Mouse (Mus musculus): ENCODE results near the gene Ddit4.

DNA sequence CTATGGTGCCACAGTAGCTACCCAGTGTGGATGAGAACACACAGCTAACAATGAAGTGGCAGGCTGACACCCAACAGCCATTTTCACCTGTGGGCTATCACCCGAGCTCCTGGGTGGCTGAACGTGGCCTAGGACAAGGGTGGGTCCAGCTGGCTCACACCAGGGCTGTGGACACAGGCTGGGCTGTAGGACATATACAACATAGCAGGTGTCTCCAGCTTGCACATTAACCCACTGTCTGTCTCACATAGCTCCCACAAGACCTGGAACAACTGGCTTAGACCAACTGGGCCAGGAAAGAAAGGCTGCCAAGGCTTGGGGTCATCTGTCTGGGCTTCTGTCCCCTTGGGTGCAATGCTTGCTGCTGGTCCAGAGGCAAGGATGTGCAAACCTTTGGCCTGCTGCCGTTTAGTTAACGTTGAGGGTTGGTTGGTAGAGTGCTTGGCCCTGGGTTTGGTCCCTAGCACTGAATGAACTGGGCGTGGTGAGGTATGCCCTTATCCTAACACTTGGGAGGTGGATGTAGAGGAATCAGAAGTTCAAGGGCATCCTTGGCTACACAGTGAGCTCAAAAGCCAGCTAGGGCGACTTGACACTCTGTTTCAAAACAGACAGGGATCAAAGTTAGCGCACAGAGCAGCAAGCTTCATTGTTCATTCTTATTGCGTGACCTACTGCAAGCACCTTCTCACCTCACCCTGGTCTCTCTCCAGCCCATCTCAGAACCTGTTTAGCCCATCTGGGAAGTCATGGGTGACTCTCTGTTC is 36.3 kb downstream of the Ddit4 start:
- TF ChIP-seq POLR2A (IDR thresholded peaks at IDR 0.05; ENCODE audit: extremely low read depth, insufficient read depth, low read length) (no peak), CTCF (IDR thresholded peaks at IDR 0.05; ENCODE audit: extremely low read depth, insufficient read depth, low read length) (no peak)
